Mouse (Mus musculus) MEL (cell line): ENCODE results near the gene Srebf1. TPM values are rescaled to one million over a fixed set of nuclear protein-coding genes. Genes with fewer than 3 reads are reported as not detected.

Experiments
- DNase-seq: peaks from one replicate; pipeline ENCODE4 v3.0.0; 2011; ENCODE audit warnings: low read depth, low spot score
- H3K27ac ChIP-seq: 2 replicates; pipeline ENCODE4 v1.5.1; 2012; ENCODE audit warnings: low read depth, mild to moderate bottlenecking, control low read depth, low read length, moderate library complexity; ENCODE audit not compliant: control insufficient read depth
- H3K27me3 ChIP-seq, 2 experiments: fragments of 150-350 bp in 1 of 2; sonication (generic) in 1 of 2; 2 replicates each; pipeline ENCODE4 v1.6.1; 2012; ENCODE audit warnings: low read length in 2 of 2, mild to moderate bottlenecking in 2 of 2, improper control_type of control experiment in 1 of 2, moderate library complexity in 1 of 2; ENCODE audit not compliant: insufficient read depth in 2 of 2, control insufficient read depth in 1 of 2
- H3K36me3 ChIP-seq, 2 experiments: 2 replicates each; pipeline ENCODE4 v1.6.1; 2012 to 2014; ENCODE audit warnings: low read length in 2 of 2, improper control_type of control experiment in 1 of 2, inconsistent platforms in 1 of 2, mild to moderate bottlenecking in 1 of 2; ENCODE audit not compliant: insufficient read depth in 2 of 2, control insufficient read depth in 1 of 2
- H3K4me1 ChIP-seq, 2 experiments: fragments of 150-350 bp in 1 of 2; sonication (generic) in 1 of 2; 2 replicates each; pipeline ENCODE4 v1.6.1; 2012; ENCODE audit warnings: low read length in 2 of 2, improper control_type of control experiment in 1 of 2, mild to moderate bottlenecking in 1 of 2; ENCODE audit not compliant: insufficient read depth in 2 of 2, control insufficient read depth in 1 of 2
- H3K4me3 ChIP-seq, 2 experiments: fragments of 150-350 bp in 1 of 2; sonication (generic) in 1 of 2; 2 replicates each; pipeline ENCODE4 v1.5.1; 2012; ENCODE audit warnings: low read depth in 2 of 2, low read length in 2 of 2, mild to moderate bottlenecking in 2 of 2, moderate library complexity in 2 of 2, control low read depth in 1 of 2, improper control_type of control experiment in 1 of 2; ENCODE audit not compliant: control insufficient read depth in 1 of 2, insufficient read depth in 1 of 2
- H3K79me2 ChIP-seq: 2 replicates; pipeline ENCODE4 v1.6.1; 2012; ENCODE audit warnings: mild to moderate bottlenecking, low read length, moderate library complexity; ENCODE audit not compliant: control insufficient read depth, poor library complexity, insufficient read depth
- H3K9ac ChIP-seq: 2 replicates; pipeline ENCODE4 v1.6.1; 2012; ENCODE audit warnings: low read depth, mild to moderate bottlenecking, control low read depth, low read length, moderate library complexity; ENCODE audit not compliant: control insufficient read depth, poor library complexity, severe bottlenecking
- H3K9me3 ChIP-seq: fragments of 150-350 bp; sonication (generic); replicated peaks from 2 replicates; pipeline ENCODE4 v1.6.1; 2012; ENCODE audit warnings: mild to moderate bottlenecking, low read length, improper control_type of control experiment, moderate library complexity; ENCODE audit not compliant: insufficient read depth
- BHLHE40 ChIP-seq: IDR thresholded peaks from 2 replicates; pipeline ENCODE4 v1.6.1; 2012; ENCODE audit warnings: low read depth, mild to moderate bottlenecking, inconsistent platforms, low read length, improper control_type of control experiment, borderline replicate concordance
- CHD2 ChIP-seq: IDR thresholded peaks from 2 replicates; pipeline ENCODE4 v1.6.1; 2011; ENCODE audit warnings: low read length, improper control_type of control experiment
- E2F4 ChIP-seq: IDR thresholded peaks from 2 replicates; pipeline ENCODE4 v1.6.1; 2011; ENCODE audit warnings: low read depth, low read length, improper control_type of control experiment, borderline replicate concordance
- ETS1 ChIP-seq: IDR thresholded peaks from 2 replicates; pipeline ENCODE4 v1.6.1; 2012; ENCODE audit warnings: low read depth, mild to moderate bottlenecking, inconsistent platforms, low read length, improper control_type of control experiment, moderate library complexity
- GABPA ChIP-seq: IDR thresholded peaks from 2 replicates; pipeline ENCODE4 v1.6.1; 2012; ENCODE audit warnings: low read depth, mild to moderate bottlenecking, inconsistent platforms, low read length, improper control_type of control experiment, moderate library complexity
- MAX ChIP-seq: IDR thresholded peaks from 2 replicates; pipeline ENCODE4 v1.6.1; 2011; ENCODE audit warnings: low read length, improper control_type of control experiment
- MEF2A ChIP-seq: IDR thresholded peaks from 2 replicates; pipeline ENCODE4 v1.6.1; 2014; ENCODE audit warnings: low read depth, mild to moderate bottlenecking, inconsistent platforms, low read length, improper control_type of control experiment; ENCODE audit not compliant: poor library complexity, insufficient replicate concordance, severe bottlenecking; ENCODE audit errors: extremely low read depth
- MXI1 ChIP-seq: IDR thresholded peaks from 2 replicates; pipeline ENCODE4 v1.6.1; 2011; ENCODE audit warnings: mild to moderate bottlenecking, low read depth, low read length, improper control_type of control experiment
- MYC ChIP-seq: IDR thresholded peaks from 2 replicates; pipeline ENCODE4 v1.6.1; 2011; ENCODE audit warnings: low read depth, mild to moderate bottlenecking, low read length, improper control_type of control experiment, moderate library complexity
- NELFE ChIP-seq: IDR thresholded peaks from 2 replicates; pipeline ENCODE4 v1.6.1; 2011; ENCODE audit warnings: low read depth, low read length, improper control_type of control experiment
- POLR2A ChIP-seq, 2 experiments: IDR thresholded peaks; 2 replicates each; pipeline ENCODE4 v1.6.1; 2011 to 2012; ENCODE audit warnings: low read length in 2 of 2, mild to moderate bottlenecking in 2 of 2, control low read depth in 1 of 2, improper control_type of control experiment in 1 of 2, low read depth in 1 of 2, moderate library complexity in 1 of 2; ENCODE audit not compliant: control insufficient read depth in 1 of 2, insufficient read depth in 1 of 2, poor library complexity in 1 of 2
- TAL1 ChIP-seq: IDR thresholded peaks from 2 replicates; pipeline ENCODE4 v1.6.1; 2012; ENCODE audit warnings: mild to moderate bottlenecking, inconsistent platforms, low read length, moderate library complexity, mixed read lengths
- UBTF ChIP-seq: IDR thresholded peaks from 2 replicates; pipeline ENCODE4 v1.6.1; 2012; ENCODE audit warnings: low read depth, mild to moderate bottlenecking, inconsistent platforms, low read length, improper control_type of control experiment, moderate library complexity, borderline replicate concordance; ENCODE audit not compliant: insufficient read depth
- USF2 ChIP-seq, 2 experiments: IDR thresholded peaks; 2 replicates each; pipeline ENCODE4 v1.6.1; 2011 to 2012; ENCODE audit warnings: improper control_type of control experiment in 2 of 2, low read length in 2 of 2, borderline replicate concordance in 1 of 2, inconsistent platforms in 1 of 2, low read depth in 1 of 2, mild to moderate bottlenecking in 1 of 2; ENCODE audit not compliant: insufficient read depth in 1 of 2
- ZKSCAN1 ChIP-seq: IDR thresholded peaks from 2 replicates; pipeline ENCODE4 v1.6.1; 2012; ENCODE audit warnings: low read depth, mild to moderate bottlenecking, inconsistent platforms, low read length, improper control_type of control experiment, moderate library complexity
- ZMIZ1 ChIP-seq: IDR thresholded peaks from 2 replicates; pipeline ENCODE4 v1.6.1; 2012; ENCODE audit warnings: low read depth, mild to moderate bottlenecking, inconsistent platforms, low read length, improper control_type of control experiment, moderate library complexity
- ZNF384 ChIP-seq: IDR thresholded peaks from 2 replicates; pipeline ENCODE4 v1.6.1; 2012; ENCODE audit warnings: low read depth, mild to moderate bottlenecking, inconsistent platforms, low read length, improper control_type of control experiment
- polyA plus RNA-seq, 2 experiments: library from polyadenylated mRNA; stranded (reverse) in 1 of 2; unstranded in 1 of 2; fragments of >175 nt in 1 of 2; fragments of >200 nt in 1 of 2; gene quantifications; 2 replicates each; pipeline versions ENCODE4 v1.2.1 to v1.2.4; 2012; ENCODE audit warnings: low replicate concordance in 2 of 2, low read depth in 1 of 2; ENCODE audit not compliant: insufficient read length in 2 of 2, insufficient read depth in 1 of 2, missing spikeins in 1 of 2
- total RNA-seq: library from RNA; depleted of rRNA; stranded (reverse); fragments of 300-350 nt; gene quantifications from 2 replicates; pipeline ENCODE4 v1.2.3, GENCODE M21; 2012

The Srebf1 gene
- total and polyA plus RNA-seq, 3 experiments = 241 to 288 TPM; not detected in 1

GRCm38 (mm10) chr11:60246077-60246476, 23.7 kb upstream of the Srebf1 start:
- no peak overlapping the region for H3K4me3 ChIP-seq
- no peaks in the 10 kb centered on the region for H3K36me3 ChIP-seq
- TF ChIP-seq ZMIZ1 = no peak
- no peak for TF ChIP-seq ZNF384
- TF ChIP-seq MAX = no peak
- no peak for TF ChIP-seq E2F4
- TF ChIP-seq USF2 (IDR thresholded peaks at IDR 0.05; ENCODE audit: borderline replicate concordance in 1 of 2, insufficient read depth in 1 of 2, low read depth in 1 of 2, low read length in 2 of 2) = no peak
- no peaks in the 10 kb centered on the region for H3K9me3 ChIP-seq
- H3K27ac ChIP-seq = no peak overlapping the region
- H3K79me2 ChIP-seq = no peaks in the 10 kb centered on the region
- DNase-seq = no peak
- no peaks in the 10 kb centered on the region for H3K4me1 ChIP-seq
- H3K9ac ChIP-seq = no peak overlapping the region
- H3K27me3 ChIP-seq = no peaks in the 10 kb centered on the region

DNA sequence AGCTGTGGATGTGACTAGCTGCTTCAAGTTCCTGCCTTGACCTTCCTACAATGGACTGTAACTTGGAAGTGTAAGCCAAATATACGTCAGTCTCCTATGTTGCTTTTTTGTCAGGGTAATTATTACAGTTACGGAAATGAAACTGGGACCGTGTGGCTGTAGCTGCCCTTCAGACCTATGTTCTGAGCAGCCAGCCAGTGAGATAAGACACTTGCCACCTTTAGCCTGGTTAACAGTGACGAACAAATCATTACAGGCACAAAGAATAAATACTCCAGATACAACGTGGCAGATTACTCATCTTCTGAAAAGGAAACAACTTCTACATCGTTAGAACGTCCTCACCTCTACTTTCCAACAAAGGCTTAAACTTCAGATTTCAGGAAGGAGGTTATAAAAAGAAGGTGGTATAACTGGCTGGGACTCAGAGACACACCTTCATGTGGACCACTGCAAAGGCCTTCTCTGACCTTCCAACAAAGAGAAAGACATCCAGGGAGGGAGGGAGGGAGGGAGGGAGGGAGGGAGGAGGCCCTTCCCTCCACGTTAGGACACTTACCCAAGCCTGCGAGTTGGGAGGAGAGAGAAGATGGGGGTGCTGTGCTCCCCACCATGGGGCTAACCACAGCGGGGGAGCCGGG, 22.2 kb upstream of the Srebf1 start:
- no peaks in the 10 kb centered on the region for H3K79me2 ChIP-seq
- H3K4me3 ChIP-seq = no peak overlapping the region
- H3K4me1 ChIP-seq = no peaks in the 10 kb centered on the region
- H3K9ac ChIP-seq = no peak overlapping the region
- no peak overlapping the region for H3K27ac ChIP-seq
- no peaks in the 10 kb centered on the region for H3K36me3 ChIP-seq
- no peak for DNase-seq
- no peaks in the 10 kb centered on the region for H3K27me3 ChIP-seq
- TF ChIP-seq POLR2A (IDR thresholded peaks at IDR 0.05; ENCODE audit: control insufficient read depth in 1 of 2, insufficient read depth in 1 of 2, low read depth in 1 of 2, low read length in 2 of 2, poor library complexity in 1 of 2) = no peak
- TF ChIP-seq NELFE = no peak
- TF ChIP-seq MEF2A = no peak
- no peak for TF ChIP-seq CHD2
- TF ChIP-seq MAX = no peak
- TF ChIP-seq UBTF = no peak
- TF ChIP-seq ETS1 = no peak
- TF ChIP-seq, all 39 proteins: peak for 0
- H3K9me3 ChIP-seq = no peaks in the 10 kb centered on the region

GRCm38 (mm10) chr11:60240509-60240908, 18.1 kb upstream of the Srebf1 start:
- DNase-seq = no peak
- H3K27me3 ChIP-seq = no peaks in the 10 kb centered on the region
- H3K36me3 ChIP-seq = no peaks in the 10 kb centered on the region
- H3K27ac ChIP-seq = no peak overlapping the region
- no peaks in the 10 kb centered on the region for H3K79me2 ChIP-seq
- H3K4me1 ChIP-seq = no peaks in the 10 kb centered on the region
- no peaks in the 10 kb centered on the region for H3K9me3 ChIP-seq
- no peak for TF ChIP-seq ZKSCAN1
- no peak for TF ChIP-seq NELFE
- TF ChIP-seq ZNF384 = no peak
- TF ChIP-seq MYC = no peak
- no peak for TF ChIP-seq BHLHE40
- no peak for TF ChIP-seq MEF2A
- no peak for TF ChIP-seq GABPA
- TF ChIP-seq TAL1 = no peak
- no peak for TF ChIP-seq MXI1
- no peak overlapping the region for H3K4me3 ChIP-seq
- no peak overlapping the region for H3K9ac ChIP-seq
